ENCODE assay signal across 13 mouse cellular contexts in genomic region chr8:126026584-126026983, GRCm38 (mm10). TPM values are rescaled to one million over a fixed set of nuclear protein-coding genes. Genes with fewer than 3 reads are reported as not detected.
DNase-seq lines count a peak whose midpoint lies in the region; ATAC-seq and TF ChIP-seq lines count a peak whose summit lies in the region.
"Had no signal": no experiment of that assay in that cellular context is flagged by ENCODE, and none has a peak within 500 bp of the region (broad histone marks: within the 10 kb centered on the region; RNA-seq: fewer than 3 reads in every experiment).

No protein-coding gene starts in this region.

- H3K4me1 ChIP-seq in cerebellum, adult 2 months (ENCODE audit: control insufficient read depth, insufficient read depth, low read length): peaks cover 56% of the 10 kb centered on the region
- H3K4me1 ChIP-seq in kidney, embryonic 16.5 days (ENCODE audit: insufficient read depth, low read length): peaks cover 8% of the 10 kb centered on the region
- H3K4me1 ChIP-seq in forebrain, embryonic 13.5 days: 0 out of 2 replicates have a peak, but pooled peaks cover 4% of the 10 kb centered on the region
- no peaks in the 10 kb centered on the region for H3K4me1 ChIP-seq in thymus, adult 2 months (replicated peaks; ENCODE audit: control insufficient read depth, insufficient read depth, low read length)
- H3K4me1 ChIP-seq: heart, embryonic 13.5 days; megakaryocyte, embryonic 14.5 days; neural tube, embryonic 12.5 days had no signal

- no peaks in the 10 kb centered on the region for H3K27me3 ChIP-seq in cerebellum, adult 2 months (ENCODE audit: control insufficient read depth, insufficient read depth, low read length)
- H3K27me3 ChIP-seq in kidney, embryonic 16.5 days (ENCODE audit: insufficient read depth, low read length): no peaks in the 10 kb centered on the region
- H3K27me3 ChIP-seq in forebrain, embryonic 13.5 days: no peaks in the 10 kb centered on the region
- no peaks in the 10 kb centered on the region for H3K27me3 ChIP-seq in thymus, adult 2 months (ENCODE audit: control insufficient read depth, insufficient read depth, low read length)
- H3K27me3 ChIP-seq: heart, embryonic 13.5 days; neural tube, embryonic 12.5 days had no signal

- no peak for TF ChIP-seq CTCF in cerebellum, adult 2 months (IDR thresholded peaks at IDR 0.05; ENCODE audit: borderline replicate concordance, insufficient read depth, low read depth, low read length)
- no peak for TF ChIP-seq CTCF in brain, embryonic 14.5 days (IDR thresholded peaks at IDR 0.05; ENCODE audit: borderline replicate concordance, extremely low read depth, insufficient read depth, insufficient read length)
- TF ChIP-seq CTCF in thymus, adult 2 months (IDR thresholded peaks at IDR 0.05; ENCODE audit: borderline replicate concordance, control insufficient read depth, extremely low read depth, insufficient read depth, low read length, poor library complexity): no peak

- peak; percentile 47 to 50 for DNase-seq in cerebellum, adult 2 months
- no peak for DNase-seq in cerebellum, adult 11 months
- DNase-seq in brain, embryonic 14.5 days (ENCODE audit: low read depth): peak; percentile 9
- peak; percentile 28 for DNase-seq in lung, postnatal 25 days (ENCODE audit: low spot score)
- DNase-seq in gastrocnemius, postnatal 25 days: no peak
- DNase-seq in thymus, adult 2 months: no peak

- peak; percentile 84 for ATAC-seq in kidney, embryonic 16.5 days (ENCODE audit: low FRiP score, low TSS enrichment)
- no peak for ATAC-seq in forebrain, embryonic 13.5 days
- ATAC-seq: hindbrain, postnatal 0 days had no signal

- peak overlapping the region; percentile 58; the same call in 1 of the 2 replicates for H3K27ac ChIP-seq in cerebellum, adult 2 months (ENCODE audit: insufficient read depth, low read length)
- H3K27ac ChIP-seq in kidney, embryonic 16.5 days (ENCODE audit: low read length): peak overlapping the region; percentile 84
- no peak overlapping the region for H3K27ac ChIP-seq in forebrain, embryonic 13.5 days
- H3K27ac ChIP-seq in thymus, adult 2 months (ENCODE audit: control insufficient read depth, insufficient read depth, low read length): no peak overlapping the region
- H3K27ac ChIP-seq: heart, embryonic 13.5 days; hindbrain, postnatal 0 days; neural tube, embryonic 12.5 days had no signal

- H3K9me3 ChIP-seq in kidney, embryonic 16.5 days (ENCODE audit: low read length): no peaks in the 10 kb centered on the region
- no peaks in the 10 kb centered on the region for H3K9me3 ChIP-seq in forebrain, embryonic 13.5 days (replicated peaks)
- H3K9me3 ChIP-seq: heart, embryonic 13.5 days; megakaryocyte, embryonic 14.5 days; neural tube, embryonic 12.5 days had no signal

- 36% methylated on average over 9 of the region's 9 CpGs for WGBS in cerebellum, adult 2 months
- WGBS in kidney, embryonic 16.5 days: 66% methylated on average over 9 of the region's 9 CpGs
- WGBS in forebrain, embryonic 13.5 days: 76% methylated on average over 9 of the region's 9 CpGs
- 26% methylated on average over 9 of the region's 9 CpGs for WGBS in thymus, adult 2 months

- no peak for TF ChIP-seq POLR2A in cerebellum, adult 2 months (IDR thresholded peaks at IDR 0.05; ENCODE audit: borderline replicate concordance, insufficient read depth, low read length)
- no peak for TF ChIP-seq POLR2A in brain, embryonic 14.5 days (IDR thresholded peaks at IDR 0.05; ENCODE audit: borderline replicate concordance, extremely low read depth, insufficient read depth, insufficient read length, poor library complexity, severe bottlenecking)
- no peak for TF ChIP-seq POLR2A in thymus, adult 2 months (IDR thresholded peaks at IDR 0.05; ENCODE audit: control insufficient read depth, extremely low read depth, insufficient read depth, low read length, poor library complexity)

- no peak overlapping the region; the same call in 1 of the 2 replicates for H3K4me2 ChIP-seq in kidney, embryonic 16.5 days (replicated peaks; ENCODE audit: low read depth, low read length)
- H3K4me2 ChIP-seq in forebrain, embryonic 13.5 days: no peak overlapping the region
- H3K4me2 ChIP-seq: heart, embryonic 13.5 days; neural tube, embryonic 12.5 days had no signal

- H3K9ac ChIP-seq in kidney, embryonic 16.5 days (replicated peaks; ENCODE audit: low read length): no peak overlapping the region
- H3K9ac ChIP-seq in forebrain, embryonic 13.5 days: no peak overlapping the region
- H3K9ac ChIP-seq: heart, embryonic 13.5 days; neural tube, embryonic 12.5 days had no signal

- peaks cover 3% of the 10 kb centered on the region; the same call in 1 of the 2 replicates for H3K36me3 ChIP-seq in kidney, embryonic 16.5 days (ENCODE audit: insufficient read depth, low read length)
- no peaks in the 10 kb centered on the region for H3K36me3 ChIP-seq in forebrain, embryonic 13.5 days (ENCODE audit: poor library complexity, severe bottlenecking)
- no peaks in the 10 kb centered on the region for H3K36me3 ChIP-seq in thymus, adult 2 months (ENCODE audit: control insufficient read depth, insufficient read depth, low read length)
- H3K36me3 ChIP-seq: heart, embryonic 13.5 days; neural tube, embryonic 12.5 days had no signal

- H3K4me3 ChIP-seq in cerebellum, adult 2 months (replicated peaks; ENCODE audit: insufficient read depth, low read depth, low read length): no peak overlapping the region
- H3K4me3 ChIP-seq in kidney, embryonic 16.5 days (ENCODE audit: low read length): no peak overlapping the region
- H3K4me3 ChIP-seq in forebrain, embryonic 13.5 days: no peak overlapping the region
- no peak overlapping the region for H3K4me3 ChIP-seq in thymus, adult 2 months (ENCODE audit: control insufficient read depth, insufficient read depth, low read length)
- H3K4me3 ChIP-seq: heart, embryonic 13.5 days; megakaryocyte, embryonic 14.5 days; neural tube, embryonic 12.5 days had no signal

RNA-seq across cellular contexts. Expression of gene Kcnk1, which starts 31.6 kb away (rescaled TPM):
- 206 and 213 TPM in 2 replicates for polyA plus RNA-seq in cerebellum, adult 2 months (2012; rRNA removed)
- polyA plus RNA-seq in brain, embryonic 14.5 days (2012; rRNA removed): 9.3 and 11.3 TPM in 2 replicates
- 53.6 and 56.5 TPM in 2 replicates for polyA plus RNA-seq in kidney, embryonic 16.5 days (2015; fragmentation: Nextera tagmentation; extraction: Ambion mirVana)
- total RNA-seq in gastrocnemius, postnatal 25 days (2021): 1 to 10 TPM in 1 of 2 experiments, under 1 TPM in 1; 0.13 to 1.0 TPM
- 4.1 and 5.2 TPM in 2 replicates for polyA plus RNA-seq in forebrain, embryonic 13.5 days (2015; fragmentation: Nextera tagmentation; extraction: Ambion mirVana)
- 1.1 and 1.6 TPM in 2 replicates for polyA plus RNA-seq in thymus, adult 2 months (2012; rRNA removed)
- total RNA-seq: MEL had no signal

Comparison
In these comparisons a context has a peak if more than half of its experiments do, and no peak if none do; other contexts are left out.
1. DNase-seq: peak in cerebellum, adult 2 months (2 of 2), brain, embryonic 14.5 days (single experiment) and lung, postnatal 25 days (single experiment); none in cerebellum, adult 11 months (single experiment), gastrocnemius, postnatal 25 days (single experiment) and thymus, adult 2 months (single experiment).
2. H3K27ac ChIP-seq: peak in cerebellum, adult 2 months (single experiment) and kidney, embryonic 16.5 days (single experiment); none in forebrain, embryonic 13.5 days (single experiment) and thymus, adult 2 months (single experiment).